Mouse (Mus musculus) embryo, embryonic 9.5 days (tissue): ENCODE results near the gene Calr.

Source experiments
- DNase-seq: peaks from one replicate; pipeline ENCODE4 v3.0.0-alpha.2; 2017; ENCODE audit errors: extremely low spot score

Calr gene

GRCm38 (mm10) chr8:84815547-84815946 lies 31.2 kb downstream of the Calr start:
- DNase-seq, result peak; percentile 92

- DNase-seq, result no peak
Observed at GRCm38 (mm10) chr8:84814555-84815441, 31.9 kb downstream of the Calr start.

- DNase-seq, result no peak
Observed at GRCm38 (mm10) chr8:84814240-84814554, 32.5 kb downstream of the Calr start.

- no peak for DNase-seq
Observed at GRCm38 (mm10) chr8:84813830-84814229, 32.9 kb downstream of the Calr start.

- peak; percentile 76 for DNase-seq
Observed at GRCm38 (mm10) chr8:84813059-84813458, 33.7 kb downstream of the Calr start.

DNA sequence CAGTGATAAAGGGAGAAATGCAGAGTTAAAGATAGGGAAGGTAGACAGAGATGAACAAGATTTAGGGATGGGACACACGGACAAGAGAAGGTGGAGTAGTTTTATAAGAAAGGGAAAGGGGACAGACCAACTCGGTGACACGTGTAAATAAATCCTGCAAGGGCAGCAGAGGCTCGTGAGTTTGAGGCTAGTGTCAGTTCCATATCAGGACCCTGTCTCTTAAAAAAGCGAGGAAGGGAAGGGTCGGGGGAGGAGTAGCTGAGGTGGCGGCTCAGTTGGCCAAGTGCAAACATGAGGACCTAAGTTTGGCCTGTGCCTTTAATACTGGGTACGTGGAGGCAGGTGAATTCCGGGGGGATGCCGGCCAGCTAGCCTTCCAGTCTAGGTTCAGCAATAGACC lies 35.4 kb downstream of the Calr start:
- DNase-seq, result no peak

DNA sequence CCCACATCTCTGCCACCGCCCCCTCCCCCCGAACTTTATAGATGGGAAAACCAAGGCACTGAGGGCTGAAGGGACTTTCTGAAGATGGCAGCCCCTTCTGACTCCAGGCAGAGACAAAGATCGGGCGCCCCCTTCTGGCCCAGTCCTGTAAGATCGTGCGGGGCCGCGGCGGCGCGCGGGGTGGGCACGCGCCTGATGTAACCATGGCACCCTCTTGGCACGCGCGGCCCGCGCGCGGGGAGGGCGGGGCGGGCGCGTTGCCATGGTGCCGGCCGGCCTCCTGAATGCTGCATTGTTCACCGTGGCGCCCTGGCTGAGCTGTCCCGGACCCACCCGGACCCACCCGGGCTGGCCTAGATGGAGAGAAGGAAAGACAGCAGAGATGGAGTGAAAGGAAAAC lies 35.8 kb downstream of the Calr start:
- peak; percentile 92 for DNase-seq

DNA sequence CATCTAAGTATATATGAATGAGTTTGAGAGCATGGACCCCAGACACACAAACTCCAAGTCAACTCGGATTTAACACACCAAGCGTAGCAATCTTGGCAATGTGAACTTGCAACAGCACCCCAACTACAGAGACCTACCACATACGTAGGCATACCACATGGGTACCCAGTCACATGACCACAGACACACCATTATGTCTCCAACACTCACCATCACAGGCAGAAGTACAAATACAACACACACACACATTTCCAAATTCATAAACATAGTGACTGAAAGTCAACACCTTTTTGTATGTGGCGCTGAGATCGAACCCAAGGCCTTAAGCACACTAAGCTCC lies 36.8 kb downstream of the Calr start:
- no peak for DNase-seq

GRCm38 (mm10) chr8:84809109-84809940 lies 37.4 kb downstream of the Calr start:
- DNase-seq, result no peak

- no peak for DNase-seq
Observed at GRCm38 (mm10) chr8:84806031-84806430, 40.7 kb downstream of the Calr start.

DNA sequence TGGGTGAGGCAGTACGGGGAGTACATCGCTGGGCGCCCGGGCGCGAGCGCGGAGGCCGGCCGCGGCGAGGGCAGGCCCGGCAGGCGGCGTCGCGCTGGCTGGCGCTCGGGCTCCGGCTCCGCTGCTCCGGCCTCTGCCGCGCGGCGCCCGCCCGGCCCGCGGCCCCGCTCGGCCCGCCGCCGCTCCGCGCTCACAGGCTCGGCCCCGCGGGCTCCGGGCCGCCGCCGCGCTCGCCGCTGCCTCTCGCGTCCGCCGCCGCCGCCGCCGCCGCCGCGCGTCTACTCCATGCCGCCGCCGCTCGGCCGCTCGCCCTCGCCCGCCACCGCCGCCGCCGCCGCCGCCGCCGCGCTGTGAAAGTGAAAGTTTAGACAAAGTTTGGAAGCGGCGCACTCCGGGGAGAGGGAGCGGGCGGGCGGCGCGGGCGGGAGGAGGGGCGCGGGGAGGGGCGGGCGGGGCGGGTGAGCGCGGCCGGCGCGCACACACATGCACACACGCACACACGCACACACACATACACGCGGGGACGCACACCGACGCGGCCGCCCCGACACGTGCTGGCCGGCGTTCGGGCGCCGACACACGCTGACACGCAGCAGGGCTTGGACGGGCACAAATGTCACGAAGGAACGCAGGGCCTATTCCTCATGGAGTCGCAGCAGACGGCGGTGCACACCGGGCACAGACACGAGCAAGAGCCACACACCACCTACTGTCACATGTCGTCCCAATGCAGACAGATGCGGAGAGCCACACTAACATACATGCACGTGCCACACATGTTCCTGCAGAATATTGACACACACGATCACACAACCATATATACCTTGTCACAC lies 46.5 kb downstream of the Calr start, which contains the start of gene Nfix:
Nfix (minus strand) TSS at position 346 of the 833 bp plus-strand sequence.
- no peak for DNase-seq

- no peak for DNase-seq
Observed at GRCm38 (mm10) chr8:84799136-84799931, 47.4 kb downstream of the Calr start.

GRCm38 (mm10) chr8:84798446-84799135 lies 48.1 kb downstream of the Calr start:
- DNase-seq, result no peak

GRCm38 (mm10) chr8:84797971-84798370 lies 48.8 kb downstream of the Calr start:
- DNase-seq, result no peak

GRCm38 (mm10) chr8:84797256-84797797 lies 49.4 kb downstream of the Calr start:
- DNase-seq, result no peak

DNA sequence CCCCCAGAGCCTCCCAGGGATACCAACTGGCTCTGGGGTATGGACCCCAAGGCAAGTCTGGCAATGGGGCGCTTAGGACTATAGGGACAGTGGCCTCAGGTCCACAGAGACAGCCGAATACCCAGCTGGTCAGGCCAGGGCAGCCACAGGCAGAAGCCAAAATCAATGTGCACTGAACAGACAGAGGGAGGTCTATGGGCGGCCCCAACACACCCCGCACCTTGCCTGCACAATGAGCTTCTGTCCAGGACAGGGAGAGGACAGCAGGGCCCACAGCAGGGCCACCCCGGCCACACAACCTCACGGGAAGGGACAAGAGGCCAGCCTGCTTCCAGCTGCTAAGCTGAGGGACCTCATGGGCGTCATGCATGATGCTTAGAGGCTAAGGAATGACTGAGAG lies 52.2 kb downstream of the Calr start:
- no peak for DNase-seq

DNA sequence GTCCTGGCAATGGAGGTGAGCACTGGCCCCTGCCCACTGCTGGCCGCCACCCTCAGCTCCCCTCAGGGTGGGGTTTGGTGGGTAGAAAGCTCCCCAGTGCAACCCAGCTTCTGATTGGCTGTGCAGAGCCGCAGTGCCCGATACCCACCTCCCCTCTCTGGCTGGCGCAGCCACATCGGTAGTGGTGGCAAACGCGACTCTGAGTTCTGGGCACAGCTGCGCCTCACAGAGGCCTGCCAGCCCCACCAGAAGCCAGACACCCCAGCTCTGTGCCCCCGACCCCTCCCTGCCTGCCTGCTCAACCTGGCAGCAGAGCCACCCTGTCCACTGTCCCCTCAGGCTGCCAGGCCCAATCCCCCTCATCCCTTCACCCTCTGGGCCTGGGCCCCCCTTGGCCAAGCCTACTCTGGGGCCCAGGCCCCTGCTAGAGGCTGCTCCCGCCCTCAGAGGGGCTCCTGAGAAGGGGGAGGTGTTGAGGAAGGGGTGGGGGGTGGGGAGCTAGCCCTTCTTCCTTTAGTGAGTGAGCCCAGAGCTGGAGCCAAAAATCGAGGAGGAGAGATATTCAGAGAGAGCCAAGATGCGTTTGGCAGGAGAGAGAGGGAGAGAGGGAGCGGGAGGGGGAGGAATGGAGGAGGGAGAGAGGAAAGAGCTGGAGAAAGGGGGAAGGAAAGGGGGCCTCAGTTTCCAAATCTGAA lies 52.8 kb downstream of the Calr start:
- DNase-seq, result no peak

- DNase-seq, result no peak
Observed at GRCm38 (mm10) chr8:84793134-84793533, 53.6 kb downstream of the Calr start.

DNA sequence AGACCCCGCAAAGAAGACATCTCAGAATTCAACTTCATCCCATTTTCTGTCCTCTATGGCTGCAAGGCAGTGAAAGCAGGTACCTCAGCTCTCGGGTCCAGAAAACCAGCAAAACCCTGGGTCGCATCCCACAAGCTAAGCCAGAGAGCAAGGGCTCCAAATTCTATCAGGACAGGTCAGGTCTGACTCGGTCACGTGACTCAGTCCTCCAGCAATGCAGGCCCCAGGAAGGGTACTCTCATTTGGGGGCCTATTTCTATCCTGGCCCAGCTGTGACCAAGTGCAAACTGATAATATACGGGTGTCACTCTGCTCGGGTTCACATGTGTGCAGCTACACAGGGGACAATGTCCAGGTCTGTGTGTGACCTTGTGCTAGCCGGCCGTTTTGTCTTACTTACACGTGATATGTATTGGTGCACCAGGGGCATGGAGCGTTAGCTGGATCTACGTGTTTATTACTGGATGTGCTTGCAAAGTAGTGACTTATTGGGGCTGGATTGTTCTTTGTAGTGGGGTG lies 54.2 kb downstream of the Calr start:
- no peak for DNase-seq
